Mouse (Mus musculus) adrenal gland, adult (tissue): Measurements from ENCODE around the gene Ap2a1.
A peak's percentile ranks its signal among the peaks of the same experiment; 100 is the strongest.

Experiments used
- DNase-seq, 2 experiments: peaks; one replicate each; pipeline ENCODE4 v3.0.0; 2022 to 2023; ENCODE audit warnings: low spot score in 1 of 2; ENCODE audit not compliant: inconsistent age in 2 of 2

Ap2a1 gene

DNA sequence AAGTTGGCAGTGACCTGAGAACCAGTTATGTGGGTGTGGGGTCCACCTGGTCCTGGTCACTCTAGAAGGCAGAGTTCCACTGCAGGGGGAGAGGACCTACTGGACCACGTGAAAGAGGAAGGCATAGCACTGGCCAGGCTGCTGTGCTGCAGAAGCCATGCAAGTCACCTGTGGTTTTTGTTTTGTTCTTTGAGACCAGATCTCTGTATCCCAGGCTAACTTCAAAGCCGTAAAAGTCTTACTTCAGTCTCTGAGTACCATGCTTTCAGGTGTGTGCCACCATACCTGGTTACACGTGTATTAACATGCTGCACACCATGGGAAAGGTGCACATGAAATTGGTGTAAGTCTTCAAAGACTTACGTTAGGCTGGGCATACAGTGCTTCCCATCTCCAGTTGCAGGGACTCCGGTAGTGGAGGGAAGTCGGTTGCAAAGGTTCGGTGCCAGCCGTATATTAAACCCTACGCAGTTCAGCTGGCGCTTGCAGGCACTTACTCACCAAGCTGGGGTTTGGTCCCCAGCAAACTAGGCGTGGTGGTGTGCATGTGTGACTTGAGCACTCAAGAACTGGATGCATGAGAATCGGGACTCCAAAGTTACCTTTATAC lies 77.6 kb downstream of the Ap2a1 start:
- DNase-seq: no peak

DNA sequence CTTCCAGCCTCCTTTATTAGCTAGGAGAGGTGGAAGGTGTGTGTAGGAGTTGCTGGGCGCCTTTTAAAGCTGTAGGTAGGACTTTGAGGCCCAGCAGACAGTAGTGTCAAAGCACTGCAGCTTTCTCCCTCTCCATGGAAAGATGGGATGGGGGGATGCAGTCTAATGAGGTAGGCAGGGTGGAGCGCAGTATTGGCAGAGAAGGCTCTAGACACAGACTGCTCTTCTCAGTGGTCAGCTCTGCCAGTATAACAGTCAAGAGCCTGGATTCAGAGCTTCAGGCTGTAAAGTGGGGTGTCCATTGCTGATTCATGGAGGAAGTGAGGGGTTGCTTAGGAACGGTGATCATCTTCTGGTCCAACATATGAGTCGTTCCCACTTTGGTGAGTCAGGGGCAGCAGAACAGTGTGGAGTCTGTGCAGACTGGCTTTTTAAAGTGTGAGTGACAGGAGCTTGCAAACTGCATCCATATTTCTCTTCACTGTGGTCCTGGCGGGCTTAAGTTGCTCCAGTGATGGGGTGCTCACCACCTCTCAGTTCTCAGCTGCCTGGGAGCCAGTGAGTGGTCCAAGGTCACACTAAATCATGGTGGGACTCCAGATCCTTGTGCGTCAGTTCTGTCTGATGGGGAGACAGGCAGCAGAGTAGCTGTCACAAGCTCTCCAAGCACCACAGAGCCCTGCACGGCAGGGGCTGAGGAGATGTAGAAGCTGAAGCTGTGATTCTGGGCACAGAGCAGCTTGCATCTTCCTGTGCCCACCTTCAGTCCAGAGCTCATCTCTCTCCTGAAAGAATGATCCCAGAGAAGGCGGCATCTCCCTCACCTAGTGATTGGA lies 78.3 kb downstream of the Ap2a1 start:
- DNase-seq: peak; percentile 40 to 60
